Mouse (Mus musculus) hindbrain, embryonic 14.5 days (tissue): Measurements from ENCODE around the gene Txndc5. TPM values are rescaled to one million over a fixed set of nuclear protein-coding genes. Genes with fewer than 3 reads are reported as not detected.

Experiments
- ATAC-seq: fragments of 200-750 bp; cut with Nextera tagmentation; 2 replicates; pipeline ENCODE4 v1.8.0; 2017; ENCODE audit warnings: moderate number of reproducible peaks, mild to moderate bottlenecking, moderate TSS enrichment, moderate library complexity; ENCODE audit not compliant: low FRiP score
- DNase-seq: peaks from one replicate; pipeline ENCODE4 v3.0.0-alpha.2; 2015; ENCODE audit warnings: low spot score
- H3K27ac ChIP-seq: fragments of 300-500 bp; sonication (generic); 2 replicates; pipeline ENCODE4 v1.5.1; 2014; ENCODE audit warnings: mild to moderate bottlenecking, moderate library complexity
- H3K27me3 ChIP-seq: fragments of 300-500 bp; sonication (generic); 2 replicates; pipeline ENCODE4 v1.6.1; 2014; ENCODE audit warnings: mild to moderate bottlenecking, low read length, mixed read lengths; ENCODE audit not compliant: control insufficient read depth, insufficient read depth
- H3K36me3 ChIP-seq: fragments of 300-500 bp; sonication (generic); replicated peaks from 2 replicates; pipeline ENCODE4 v1.6.1; 2014; ENCODE audit not compliant: control insufficient read depth, insufficient read depth
- H3K4me1 ChIP-seq: fragments of 300-500 bp; sonication (generic); replicated peaks from 2 replicates; pipeline ENCODE4 v1.6.1; 2014; ENCODE audit warnings: antibody characterized with exemption, low read length, mixed read lengths; ENCODE audit not compliant: control insufficient read depth, insufficient read depth
- H3K4me2 ChIP-seq: fragments of 300-500 bp; sonication (generic); replicated peaks from 2 replicates; pipeline ENCODE4 v1.6.1; 2014; ENCODE audit warnings: mild to moderate bottlenecking, moderate library complexity
- H3K4me3 ChIP-seq: fragments of 300-500 bp; sonication (generic); replicated peaks from 2 replicates; pipeline ENCODE4 v1.5.1; 2014; ENCODE audit warnings: mild to moderate bottlenecking, low read length
- H3K9ac ChIP-seq: fragments of 300-500 bp; sonication (generic); 2 replicates; pipeline ENCODE4 v1.6.1; 2014
- H3K9me3 ChIP-seq: fragments of 300-500 bp; sonication (generic); 2 replicates; pipeline ENCODE4 v1.6.1; 2016; ENCODE audit warnings: low read length; ENCODE audit not compliant: control insufficient read depth
- WGBS: fragments of 180-500 bp; shearing (Covaris S2); extraction: QIAGEN DNeasy Blood & Tissue Kit; methylation state at CpG from one replicate; pipeline ENCODE4 v1.1.7; 2014; 5-methylcytosine and 5-hydroxymethylcytosine counted together
- polyA plus RNA-seq: library from polyadenylated mRNA; unstranded; fragments of >200 nt; fragmentation: Nextera tagmentation; extraction: Ambion mirVana; gene quantifications from 2 replicates; pipeline ENCODE4 v1.2.1, GENCODE M21; 2014

Gene Txndc5
- polyA plus RNA-seq, 1 experiment from 2014 or later: 102 TPM

GRCm38 (mm10) chr13:38544769-38545445 is 16.3 kb upstream of the Txndc5 start:
- Histone ChIP-seq H3K9me3 (no peaks in the 10 kb centered on the region), H3K9ac (no peak overlapping the region), H3K4me1 (no peaks in the 10 kb centered on the region), H3K4me3 (no peak overlapping the region), H3K4me2 (no peak overlapping the region), H3K36me3 (no peaks in the 10 kb centered on the region), H3K27me3 (no peaks in the 10 kb centered on the region), H3K27ac (no peak overlapping the region)
- no peak for ATAC-seq
- 89% methylated on average over 8 of the region's 8 CpGs for WGBS
- no peak for DNase-seq

- Histone ChIP-seq H3K4me3 (no peak overlapping the region), H3K36me3 (no peaks in the 10 kb centered on the region), H3K4me2 (no peak overlapping the region), H3K9me3 (no peaks in the 10 kb centered on the region), H3K9ac (no peak overlapping the region), H3K27me3 (no peaks in the 10 kb centered on the region), H3K27ac (no peak overlapping the region), H3K4me1 (no peaks in the 10 kb centered on the region)
- DNase-seq (no peak), ATAC-seq (no peak)
- WGBS: 72% methylated on average over 8 of the region's 8 CpGs
Measured at GRCm38 (mm10) chr13:38543455-38544125, 15.0 kb upstream of the Txndc5 start.

GRCm38 (mm10) chr13:38539192-38539900 is 10.7 kb upstream of the Txndc5 start:
- Histone ChIP-seq H3K4me3 (no peak overlapping the region), H3K9ac (no peak overlapping the region), H3K36me3 (no peaks in the 10 kb centered on the region), H3K4me1 (no peaks in the 10 kb centered on the region), H3K27ac (no peak overlapping the region), H3K9me3 (no peaks in the 10 kb centered on the region), H3K27me3 (no peaks in the 10 kb centered on the region), H3K4me2 (no peak overlapping the region)
- no peak for ATAC-seq
- DNase-seq: no peak
- 92% methylated on average over 7 of the region's 7 CpGs for WGBS

GRCm38 (mm10) chr13:38537521-38537920 is 8.9 kb upstream of the Txndc5 start:
- Histone ChIP-seq H3K4me3 (no peak overlapping the region), H3K9me3 (no peaks in the 10 kb centered on the region), H3K4me1 (no peaks in the 10 kb centered on the region), H3K36me3 (no peaks in the 10 kb centered on the region), H3K27ac (no peak overlapping the region), H3K4me2 (no peak overlapping the region), H3K9ac (no peak overlapping the region), H3K27me3 (no peaks in the 10 kb centered on the region)
- ATAC-seq (no peak), DNase-seq (no peak)

DNA sequence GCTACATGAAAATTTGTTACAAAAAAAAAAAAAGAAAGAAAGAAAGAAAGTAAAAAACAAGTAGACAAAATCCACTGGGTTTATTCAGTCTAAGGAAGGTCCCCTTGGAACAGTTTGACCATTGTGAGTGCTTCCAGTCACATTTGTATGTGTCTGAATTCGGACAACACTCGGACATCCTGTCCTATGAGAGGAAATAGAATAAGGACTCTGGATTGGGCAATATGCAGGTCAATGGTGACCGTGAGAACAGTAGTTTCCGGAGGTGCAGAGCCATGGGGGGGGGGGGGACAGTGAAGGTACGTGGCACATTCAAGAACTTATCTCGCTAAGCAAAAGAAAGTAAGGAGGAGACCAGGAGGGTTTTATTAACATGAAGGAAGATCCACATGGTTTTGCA is 6.1 kb upstream of the Txndc5 start:
- 85% methylated on average over 6 of the region's 6 CpGs for whole genome bisulfite sequencing
- no peaks in the 10 kb centered on the region for H3K4me1 ChIP-seq
- no peaks in the 10 kb centered on the region for H3K36me3 ChIP-seq
- H3K27ac ChIP-seq: no peak overlapping the region
- no peaks in the 10 kb centered on the region for H3K27me3 ChIP-seq
- H3K4me2 ChIP-seq: no peak overlapping the region
- H3K4me3 ChIP-seq: no peak overlapping the region
- DNase-seq (no peak), ATAC-seq (no peak)
- H3K9me3 ChIP-seq: no peaks in the 10 kb centered on the region
- no peak overlapping the region for H3K9ac ChIP-seq

GRCm38 (mm10) chr13:38534016-38534415 is 5.4 kb upstream of the Txndc5 start:
- Histone ChIP-seq H3K4me2 (no peak overlapping the region), H3K9me3 (no peaks in the 10 kb centered on the region), H3K27ac (no peak overlapping the region), H3K4me3 (no peak overlapping the region), H3K27me3 (no peaks in the 10 kb centered on the region), H3K36me3 (no peaks in the 10 kb centered on the region), H3K9ac (no peak overlapping the region), H3K4me1 (no peaks in the 10 kb centered on the region)
- ATAC-seq: no peak
- DNase-seq: no peak
- 63% methylated on average over 6 of the region's 6 CpGs for WGBS

- Histone ChIP-seq H3K27me3 (no peaks in the 10 kb centered on the region), H3K4me2 (no peak overlapping the region), H3K4me1 (no peaks in the 10 kb centered on the region), H3K9ac (no peak overlapping the region), H3K27ac (no peak overlapping the region), H3K9me3 (no peaks in the 10 kb centered on the region), H3K4me3 (no peak overlapping the region), H3K36me3 (no peaks in the 10 kb centered on the region)
- DNase-seq: no peak
- 88% methylated on average over 10 of the region's 10 CpGs for WGBS
- no peak for ATAC-seq
Measured at GRCm38 (mm10) chr13:38533461-38533860, 4.8 kb upstream of the Txndc5 start.

DNA sequence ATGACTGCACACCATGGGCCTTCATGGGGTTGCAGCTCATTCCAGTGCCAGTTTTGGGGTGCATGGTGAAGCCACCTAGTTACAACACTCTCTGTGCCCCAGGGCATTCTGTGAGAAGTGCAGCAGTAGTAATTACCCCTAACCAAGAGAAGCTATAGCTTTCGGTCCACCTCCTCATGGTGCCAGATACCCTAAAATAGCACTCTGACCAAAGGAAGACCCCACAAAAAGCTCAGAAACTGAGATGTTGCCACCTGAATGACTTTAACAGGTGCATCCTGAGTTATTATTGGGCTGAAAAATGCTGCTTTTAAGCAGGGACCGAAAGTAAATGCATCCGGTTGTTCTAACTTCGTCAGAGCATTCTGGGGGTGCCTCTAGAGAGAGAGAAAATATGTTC is 2.9 kb upstream of the Txndc5 start:
- H3K36me3 ChIP-seq: no peaks in the 10 kb centered on the region
- no peak overlapping the region for H3K4me2 ChIP-seq
- no peaks in the 10 kb centered on the region for H3K27me3 ChIP-seq
- H3K9me3 ChIP-seq: no peaks in the 10 kb centered on the region
- no peak for ATAC-seq
- DNase-seq: no peak
- H3K27ac ChIP-seq: no peak overlapping the region
- H3K4me3 ChIP-seq: no peak overlapping the region
- H3K9ac ChIP-seq: no peak overlapping the region
- 94% methylated on average over 4 of the region's 4 CpGs for WGBS
- peaks cover 9% of the 10 kb centered on the region for H3K4me1 ChIP-seq

DNA sequence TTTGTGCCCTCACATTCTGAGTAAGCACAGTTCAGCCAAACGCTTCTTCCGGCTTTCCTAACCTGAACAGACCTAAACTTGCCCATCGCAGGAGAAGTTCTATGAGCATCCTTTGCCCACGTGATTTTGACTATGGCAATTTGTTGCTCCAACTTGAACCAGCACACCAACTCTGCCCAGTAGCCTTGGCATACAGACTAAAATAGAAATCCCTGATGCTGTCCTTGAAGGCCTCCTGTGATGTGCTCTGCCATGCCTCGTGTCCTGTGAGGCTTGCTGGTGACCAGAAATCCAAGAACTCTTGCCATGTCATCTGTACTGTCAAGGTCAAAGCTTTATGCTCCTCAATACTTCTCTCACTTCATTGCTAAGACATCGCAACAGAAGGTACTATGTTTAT is 952 bp upstream of the Txndc5 start:
- 90% methylated on average over 6 of the region's 6 CpGs for WGBS
- peaks cover 17% of the 10 kb centered on the region for H3K4me1 ChIP-seq
- H3K9ac ChIP-seq: no peak overlapping the region
- no peaks in the 10 kb centered on the region for H3K27me3 ChIP-seq
- H3K9me3 ChIP-seq: no peaks in the 10 kb centered on the region
- DNase-seq (no peak), ATAC-seq (no peak)
- no peak overlapping the region for H3K4me2 ChIP-seq
- H3K27ac ChIP-seq: no peak overlapping the region
- no peaks in the 10 kb centered on the region for H3K36me3 ChIP-seq
- no peak overlapping the region for H3K4me3 ChIP-seq
